Mouse (Mus musculus) hindbrain, embryonic 10.5 days (tissue): Measurements from ENCODE around the gene Itgae. TPM values are rescaled to one million over a fixed set of nuclear protein-coding genes. Genes with fewer than 3 reads are reported as not detected.

Source experiments
- polyA plus RNA-seq: library from polyadenylated mRNA; unstranded; fragments of >200 nt; fragmentation: Nextera tagmentation; extraction: Ambion mirVana; gene quantifications from 2 replicates; pipeline ENCODE4 v1.2.1, GENCODE M21; 2016

Itgae gene
- polyA plus RNA-seq, 1 experiment from 2014 or later = 0.35 TPM

Other genes with a start within 250 kb of the Itgae start
- gene Atp2a3, start 129.4 kb upstream of the Itgae start, polyA plus RNA-seq = 1.4 and 1.6 TPM in 2 replicates
- gene P2rx1, start 91.5 kb upstream of the Itgae start, polyA plus RNA-seq = 0.83 and 1.8 TPM in 2 replicates
- 5.8 and 6.6 TPM in 2 replicates for gene Camkk1, start 71.6 kb upstream of the Itgae start, polyA plus RNA-seq
- gene Ncbp3, start 42.8 kb upstream of the Itgae start, polyA plus RNA-seq = 10.5 and 12.4 TPM in 2 replicates
- 19.8 and 24.2 TPM in 2 replicates for gene Haspin, start 47.7 kb downstream of the Itgae start, polyA plus RNA-seq
- 0.10 and 0.32 TPM in 2 replicates for gene P2rx5, start 69.8 kb downstream of the Itgae start, polyA plus RNA-seq
- gene Emc6, start 86.5 kb downstream of the Itgae start, polyA plus RNA-seq = 132 and 134 TPM in 2 replicates
- gene Tax1bp3, start 86.5 kb downstream of the Itgae start, polyA plus RNA-seq = 207 and 237 TPM in 2 replicates
- gene Ctns, start 108.5 kb downstream of the Itgae start, polyA plus RNA-seq = 15.4 and 19.9 TPM in 2 replicates
- gene Shpk, start 108.9 kb downstream of the Itgae start, polyA plus RNA-seq = 1.1 and 1.7 TPM in 2 replicates
- gene Trpv1, start 143.7 kb downstream of the Itgae start, polyA plus RNA-seq = not detected in 2 replicates
- 0.09 TPM in 1 of 2 replicates, not detected in the other for gene Trpv3, start 176.8 kb downstream of the Itgae start, polyA plus RNA-seq
- 0.25 TPM in 1 of 2 replicates, not detected in the other for gene Aspa, start 239.0 kb downstream of the Itgae start, polyA plus RNA-seq
- not detected in 2 replicates for gene Gm49340, start 239.2 kb downstream of the Itgae start, polyA plus RNA-seq
- not detected in 2 replicates for gene Spata22, start 239.2 kb downstream of the Itgae start, polyA plus RNA-seq